Mouse (Mus musculus): ENCODE measurements at regions not wholly inside any gene's neighbourhood (a gene's known extent, or its start where the extent isn't known, plus 50 kb on each side); places are given as distances from the start of the nearest gene placed in this dataset.

- Histone ChIP-seq H3K9me3 (ENCODE audit: control insufficient read depth, low read length) (no peaks in the 10 kb centered on the region), H3K27ac (replicated peaks in 1 of 2; ENCODE audit: control insufficient read depth in 1 of 2, insufficient read depth in 1 of 2, low read depth in 2 of 2, low read length in 2 of 2) (no peak overlapping the region), H3K27me3 (ENCODE audit: control insufficient read depth, insufficient read depth, low read length) (no peaks in the 10 kb centered on the region), H3K4me3 (ENCODE audit: control insufficient read depth in 1 of 2, insufficient read depth in 1 of 2, low read depth in 1 of 2, low read length in 2 of 2) (no peak overlapping the region), H3K36me3 (ENCODE audit: control insufficient read depth, insufficient read depth, low read length) (no peaks in the 10 kb centered on the region), H3K4me1 (ENCODE audit: control insufficient read depth in 2 of 2, insufficient read depth in 2 of 2, low read length in 2 of 2) (0 out of 4 replicates have a peak, but pooled peaks cover 2% of the 10 kb centered on the region in 2 experiments), H3K9ac (ENCODE audit: low read length) (no peak overlapping the region), H3K4me2 (ENCODE audit: low read length) (no peak overlapping the region)
- WGBS: 85% methylated on average over 3 of the region's 3 CpGs
- ATAC-seq (ENCODE audit: insufficient number of reproducible peaks, insufficient read depth, low FRiP score, low read depth): no peak
Observed at GRCm38 (mm10) chr7:83237336-83237735, 347.4 kb upstream of the Tmc3 start.

- Histone ChIP-seq H3K36me3 (ENCODE audit: control insufficient read depth, insufficient read depth, low read length) (no peaks in the 10 kb centered on the region), H3K9ac (ENCODE audit: low read length) (no peak overlapping the region), H3K4me1 (ENCODE audit: control insufficient read depth in 2 of 2, insufficient read depth in 2 of 2, low read length in 2 of 2) (0 out of 4 replicates have a peak, but pooled peaks cover 2 to 4% of the 10 kb centered on the region in 2 experiments), H3K27ac (replicated peaks in 1 of 2; ENCODE audit: control insufficient read depth in 1 of 2, insufficient read depth in 1 of 2, low read depth in 2 of 2, low read length in 2 of 2) (no peak overlapping the region), H3K4me3 (ENCODE audit: control insufficient read depth in 1 of 2, insufficient read depth in 1 of 2, low read depth in 1 of 2, low read length in 2 of 2) (no peak overlapping the region), H3K27me3 (ENCODE audit: control insufficient read depth, insufficient read depth, low read length) (no peaks in the 10 kb centered on the region), H3K9me3 (ENCODE audit: control insufficient read depth, low read length) (no peaks in the 10 kb centered on the region), H3K4me2 (ENCODE audit: low read length) (no peak overlapping the region)
- no peak for ATAC-seq (ENCODE audit: insufficient number of reproducible peaks, insufficient read depth, low FRiP score, low read depth)
Observed at GRCm38 (mm10) chr7:83238091-83238490, 346.6 kb upstream of the Tmc3 start.

- H3K36me3 ChIP-seq (ENCODE audit: control insufficient read depth, insufficient read depth, low read length): no peaks in the 10 kb centered on the region
Observed at GRCm38 (mm10) chr7:83242233-83242632, 342.5 kb upstream of the Tmc3 start.

GRCm38 (mm10) chr7:83245867-83246266 lies 338.9 kb upstream of the Tmc3 start:
- no peaks in the 10 kb centered on the region for H3K9me3 ChIP-seq (ENCODE audit: control insufficient read depth, low read length)
- no peak overlapping the region for H3K4me2 ChIP-seq (ENCODE audit: low read length)
- ATAC-seq (ENCODE audit: insufficient number of reproducible peaks, insufficient read depth, low FRiP score, low read depth): no peak
- no peaks in the 10 kb centered on the region for H3K36me3 ChIP-seq (ENCODE audit: control insufficient read depth, insufficient read depth, low read length)
- H3K27ac ChIP-seq (replicated peaks in 1 of 2; ENCODE audit: control insufficient read depth in 1 of 2, insufficient read depth in 1 of 2, low read depth in 2 of 2, low read length in 2 of 2): no peak overlapping the region
- H3K4me1 ChIP-seq (ENCODE audit: control insufficient read depth in 2 of 2, insufficient read depth in 2 of 2, low read length in 2 of 2): 0 out of 4 replicates have a peak, but pooled peaks cover 2 to 4% of the 10 kb centered on the region in 2 experiments
- WGBS: 83% methylated on average over 2 of the region's 2 CpGs
- H3K4me3 ChIP-seq (ENCODE audit: control insufficient read depth in 1 of 2, insufficient read depth in 1 of 2, low read depth in 1 of 2, low read length in 2 of 2): no peak overlapping the region
- H3K9ac ChIP-seq (ENCODE audit: low read length): no peak overlapping the region
- no peaks in the 10 kb centered on the region for H3K27me3 ChIP-seq (ENCODE audit: control insufficient read depth, insufficient read depth, low read length)

More at GRCm38 (mm10) chr7:83242233-83242632, 342.5 kb upstream of the Tmc3 start:
- Histone ChIP-seq H3K9me3 (ENCODE audit: control insufficient read depth, low read length) (no peaks in the 10 kb centered on the region), H3K4me1 (ENCODE audit: control insufficient read depth in 2 of 2, insufficient read depth in 2 of 2, low read length in 2 of 2) (0 out of 4 replicates have a peak, but pooled peaks cover 2 to 4% of the 10 kb centered on the region in 2 experiments), H3K9ac (ENCODE audit: low read length) (no peak overlapping the region), H3K4me3 (ENCODE audit: control insufficient read depth in 1 of 2, insufficient read depth in 1 of 2, low read depth in 1 of 2, low read length in 2 of 2) (no peak overlapping the region), H3K27ac (replicated peaks in 1 of 2; ENCODE audit: control insufficient read depth in 1 of 2, insufficient read depth in 1 of 2, low read depth in 2 of 2, low read length in 2 of 2) (peak overlapping the region in 1 of 2 experiments; percentile 37; a peak in 1 of 4 replicates), H3K27me3 (ENCODE audit: control insufficient read depth, insufficient read depth, low read length) (no peaks in the 10 kb centered on the region), H3K4me2 (ENCODE audit: low read length) (no peak overlapping the region)
- no peak for ATAC-seq (ENCODE audit: insufficient number of reproducible peaks, insufficient read depth, low FRiP score, low read depth)
- 49% methylated on average over 3 of the region's 3 CpGs for WGBS

DNA sequence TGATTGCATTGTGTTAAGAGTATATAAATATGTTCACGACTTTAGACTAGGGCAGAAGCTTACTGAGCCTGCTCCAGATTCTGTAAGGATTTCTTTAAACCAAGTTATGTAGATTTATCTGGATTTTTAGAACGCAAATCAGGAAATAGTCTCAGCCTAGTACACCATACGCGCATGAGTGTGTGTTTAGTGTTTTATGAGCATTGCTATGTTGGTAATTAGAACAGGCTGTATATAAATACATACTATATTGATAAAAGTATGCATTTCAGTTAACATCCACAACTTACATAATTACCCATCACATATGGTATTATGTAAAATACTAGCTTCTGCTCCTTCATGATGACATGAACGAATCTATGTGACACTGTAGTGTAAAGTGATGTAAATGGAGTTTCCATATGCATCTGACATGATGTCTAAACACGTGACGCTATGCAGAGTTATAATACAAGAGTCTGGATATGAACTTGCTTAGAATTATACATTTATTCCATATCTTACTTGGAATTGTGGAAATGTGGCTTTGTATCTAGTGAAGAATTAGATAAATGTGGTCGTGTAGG lies 332.6 kb upstream of the Tmc3 start:
- Histone ChIP-seq H3K36me3 (ENCODE audit: control insufficient read depth, insufficient read depth, low read length) (no peaks in the 10 kb centered on the region), H3K9ac (ENCODE audit: low read length) (no peak overlapping the region), H3K4me2 (ENCODE audit: low read length) (no peak overlapping the region), H3K4me1 (ENCODE audit: control insufficient read depth in 2 of 2, insufficient read depth in 2 of 2, low read length in 2 of 2) (peaks cover 0 to 2% of the 10 kb centered on the region in 2 experiments; a peak in 2 of 4 replicates), H3K4me3 (ENCODE audit: control insufficient read depth in 1 of 2, insufficient read depth in 1 of 2, low read depth in 1 of 2, low read length in 2 of 2) (no peak overlapping the region), H3K27ac (replicated peaks in 1 of 2; ENCODE audit: control insufficient read depth in 1 of 2, insufficient read depth in 1 of 2, low read depth in 2 of 2, low read length in 2 of 2) (no peak overlapping the region), H3K9me3 (ENCODE audit: control insufficient read depth, low read length) (no peaks in the 10 kb centered on the region), H3K27me3 (ENCODE audit: control insufficient read depth, insufficient read depth, low read length) (no peaks in the 10 kb centered on the region)
- WGBS: 77% methylated on average over 8 of the region's 8 CpGs
- ATAC-seq (ENCODE audit: insufficient number of reproducible peaks, insufficient read depth, low FRiP score, low read depth): no peak

DNA sequence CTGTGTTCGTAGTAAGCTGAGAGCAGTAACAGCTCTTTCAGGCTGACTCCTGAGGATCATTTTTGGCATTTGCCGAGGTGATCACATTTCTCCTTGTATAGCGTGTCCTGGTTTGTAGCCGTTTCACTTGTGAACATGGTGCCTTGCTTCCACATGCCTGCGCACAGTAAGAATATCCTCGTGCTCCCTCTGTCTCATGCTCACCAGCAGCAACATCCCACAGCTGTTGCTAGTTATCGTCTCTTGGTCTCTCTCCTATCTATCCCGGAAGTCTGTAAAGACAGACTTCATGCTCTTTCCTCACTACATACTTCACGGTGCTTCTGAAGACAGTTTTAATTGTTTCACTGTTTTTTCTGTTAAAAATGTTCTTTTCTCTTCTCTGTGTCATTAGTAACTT lies 331.7 kb upstream of the Tmc3 start:
- H3K36me3 ChIP-seq (ENCODE audit: control insufficient read depth, insufficient read depth, low read length): no peaks in the 10 kb centered on the region
- no peak overlapping the region for H3K4me2 ChIP-seq (ENCODE audit: low read length)
- 80% methylated on average over 9 of the region's 9 CpGs for WGBS
- no peak overlapping the region for H3K9ac ChIP-seq (ENCODE audit: low read length)
- no peaks in the 10 kb centered on the region for H3K27me3 ChIP-seq (ENCODE audit: control insufficient read depth, insufficient read depth, low read length)
- H3K4me3 ChIP-seq (ENCODE audit: control insufficient read depth in 1 of 2, insufficient read depth in 1 of 2, low read depth in 1 of 2, low read length in 2 of 2): no peak overlapping the region
- H3K27ac ChIP-seq (replicated peaks in 1 of 2; ENCODE audit: control insufficient read depth in 1 of 2, insufficient read depth in 1 of 2, low read depth in 2 of 2, low read length in 2 of 2): no peak overlapping the region
- no peak for ATAC-seq (ENCODE audit: insufficient number of reproducible peaks, insufficient read depth, low FRiP score, low read depth)
- H3K9me3 ChIP-seq (ENCODE audit: control insufficient read depth, low read length): no peaks in the 10 kb centered on the region
- peaks cover 0 to 2% of the 10 kb centered on the region in 2 experiments; a peak in 2 of 4 replicates for H3K4me1 ChIP-seq (ENCODE audit: control insufficient read depth in 2 of 2, insufficient read depth in 2 of 2, low read length in 2 of 2)

DNA sequence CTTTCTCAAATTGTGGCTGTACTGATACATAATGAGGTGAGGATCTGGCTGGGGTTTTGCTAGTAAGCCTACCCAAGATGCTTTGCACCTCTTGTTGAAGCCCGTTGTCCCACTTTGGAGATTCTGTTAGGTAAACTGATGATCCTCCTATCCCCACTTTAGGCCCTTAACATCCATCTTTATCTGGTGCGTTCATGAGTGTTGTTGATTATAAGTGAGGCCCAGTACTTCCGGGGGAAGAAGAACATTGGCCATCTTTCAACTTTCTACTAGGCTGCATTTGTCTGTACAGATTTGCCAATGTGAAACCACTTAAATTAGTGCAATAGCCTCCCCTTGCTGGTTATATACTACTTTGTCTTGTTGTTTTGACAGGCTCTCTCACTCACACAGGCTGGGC lies 331.3 kb upstream of the Tmc3 start:
- Histone ChIP-seq H3K4me1 (ENCODE audit: control insufficient read depth in 2 of 2, insufficient read depth in 2 of 2, low read length in 2 of 2) (peaks cover 0 to 2% of the 10 kb centered on the region in 2 experiments; a peak in 2 of 4 replicates), H3K27me3 (ENCODE audit: control insufficient read depth, insufficient read depth, low read length) (no peaks in the 10 kb centered on the region), H3K9me3 (ENCODE audit: control insufficient read depth, low read length) (no peaks in the 10 kb centered on the region), H3K27ac (replicated peaks in 1 of 2; ENCODE audit: control insufficient read depth in 1 of 2, insufficient read depth in 1 of 2, low read depth in 2 of 2, low read length in 2 of 2) (no peak overlapping the region), H3K36me3 (ENCODE audit: control insufficient read depth, insufficient read depth, low read length) (no peaks in the 10 kb centered on the region), H3K9ac (ENCODE audit: low read length) (no peak overlapping the region), H3K4me3 (ENCODE audit: control insufficient read depth in 1 of 2, insufficient read depth in 1 of 2, low read depth in 1 of 2, low read length in 2 of 2) (no peak overlapping the region), H3K4me2 (ENCODE audit: low read length) (no peak overlapping the region)
- no peak for ATAC-seq (ENCODE audit: insufficient number of reproducible peaks, insufficient read depth, low FRiP score, low read depth)
- WGBS: 74% methylated on average over 3 of the region's 3 CpGs

DNA sequence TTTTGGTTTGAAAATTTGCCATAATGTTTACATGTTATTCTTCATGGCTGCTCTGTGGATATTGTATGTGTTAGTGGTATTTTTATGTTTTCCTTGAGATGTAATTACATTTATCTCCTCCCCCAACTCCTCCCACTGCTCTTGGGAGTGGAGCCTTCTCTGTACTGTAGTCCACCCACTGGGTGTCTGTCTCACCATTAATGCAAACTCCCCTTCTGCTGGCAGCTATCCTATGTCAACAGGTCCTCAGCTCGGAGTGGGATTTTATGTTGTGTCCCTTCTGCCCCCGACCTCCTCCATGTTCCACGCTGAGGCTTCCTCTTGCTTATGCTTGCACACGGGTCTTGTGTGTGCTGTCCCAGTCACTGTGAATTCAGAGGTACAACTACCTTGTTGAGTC lies 330.3 kb upstream of the Tmc3 start:
- Histone ChIP-seq H3K4me2 (ENCODE audit: low read length) (no peak overlapping the region), H3K27me3 (ENCODE audit: control insufficient read depth, insufficient read depth, low read length) (no peaks in the 10 kb centered on the region), H3K4me3 (ENCODE audit: control insufficient read depth in 1 of 2, insufficient read depth in 1 of 2, low read depth in 1 of 2, low read length in 2 of 2) (no peak overlapping the region), H3K9me3 (ENCODE audit: control insufficient read depth, low read length) (no peaks in the 10 kb centered on the region), H3K9ac (ENCODE audit: low read length) (no peak overlapping the region), H3K36me3 (ENCODE audit: control insufficient read depth, insufficient read depth, low read length) (no peaks in the 10 kb centered on the region), H3K4me1 (ENCODE audit: control insufficient read depth in 2 of 2, insufficient read depth in 2 of 2, low read length in 2 of 2) (peaks cover 0 to 2% of the 10 kb centered on the region in 2 experiments; a peak in 2 of 4 replicates), H3K27ac (replicated peaks in 1 of 2; ENCODE audit: control insufficient read depth in 1 of 2, insufficient read depth in 1 of 2, low read depth in 2 of 2, low read length in 2 of 2) (no peak overlapping the region)
- 73% methylated on average over 4 of the region's 4 CpGs for WGBS
- ATAC-seq (ENCODE audit: insufficient number of reproducible peaks, insufficient read depth, low FRiP score, low read depth): no peak
